Mouse (Mus musculus) CH12.LX (cell line): ENCODE measurements around the gene Rbak. TPM values are rescaled to one million over a fixed set of nuclear protein-coding genes. Genes with fewer than 3 reads are reported as not detected.

Experiments
- DNase-seq: peaks from one replicate; pipeline ENCODE4 v3.0.0-alpha.2; 2013; ENCODE audit errors: extremely low read depth
- H3K27ac ChIP-seq: 2 replicates; pipeline ENCODE4 v1.5.1; 2012; ENCODE audit warnings: low read depth, mild to moderate bottlenecking, control low read depth, moderate library complexity; ENCODE audit not compliant: insufficient read depth
- H3K27me3 ChIP-seq: replicated peaks from 2 replicates; pipeline ENCODE3; 2012; ENCODE audit warnings: inconsistent platforms
- H3K36me3 ChIP-seq, 2 experiments: replicated peaks in 1 of 2; 2 replicates each; pipeline versions ENCODE3 to v1.6.1; 2012; ENCODE audit warnings: inconsistent platforms in 1 of 2, low read length in 1 of 2, mild to moderate bottlenecking in 1 of 2, mixed read lengths in 1 of 2, moderate library complexity in 1 of 2; ENCODE audit not compliant: control insufficient read depth in 1 of 2, insufficient read depth in 1 of 2
- H3K4me1 ChIP-seq, 2 experiments: 2 replicates each; pipeline ENCODE4 v1.6.1; 2012; ENCODE audit warnings: inconsistent platforms in 1 of 2, moderate library complexity in 1 of 2; ENCODE audit not compliant: insufficient read depth in 2 of 2, control insufficient read depth in 1 of 2
- H3K4me2 ChIP-seq: 2 replicates; pipeline ENCODE4 v1.6.1; 2012; ENCODE audit warnings: low read depth, mild to moderate bottlenecking, control low read depth; ENCODE audit not compliant: poor library complexity, insufficient read depth, severe bottlenecking
- H3K4me3 ChIP-seq, 3 experiments: fragments of 150-350 bp in 1 of 3; sonication (generic) in 1 of 3; replicated peaks in 1 of 3; 2 replicates each; pipeline versions ENCODE3 to v1.5.1; 2011 to 2012; ENCODE audit warnings: low read depth in 2 of 3, low read length in 2 of 3, mild to moderate bottlenecking in 2 of 3, moderate library complexity in 2 of 3, control low read depth in 1 of 3, improper control_type of control experiment in 1 of 3, inconsistent platforms in 1 of 3, mixed read lengths in 1 of 3; ENCODE audit not compliant: poor library complexity in 1 of 3
- H3K79me2 ChIP-seq: replicated peaks from 2 replicates; pipeline ENCODE4 v1.6.1; 2012; ENCODE audit warnings: mild to moderate bottlenecking, moderate library complexity; ENCODE audit not compliant: control insufficient read depth, poor library complexity, insufficient read depth, severe bottlenecking; ENCODE audit errors: extremely low read depth
- H3K9ac ChIP-seq: 2 replicates; pipeline ENCODE4 v1.6.1; 2012; ENCODE audit warnings: low read depth, mild to moderate bottlenecking, control low read depth, moderate library complexity; ENCODE audit not compliant: insufficient read depth
- H3K9me3 ChIP-seq: replicated peaks from 2 replicates; pipeline ENCODE3; 2012; ENCODE audit warnings: low read length, inconsistent platforms, mixed read lengths
- CHD1 ChIP-seq: IDR thresholded peaks from 2 replicates; pipeline ENCODE4 v1.6.1; 2012; ENCODE audit warnings: low read depth, low read length, improper control_type of control experiment, inconsistent platforms
- CTCF ChIP-seq, 2 experiments: IDR thresholded peaks in 1 of 2; conservative IDR thresholded peaks in 1 of 2; 2 replicates each; pipeline ENCODE4 v1.5.1; 2011 to 2012; ENCODE audit warnings: low read depth in 2 of 2, low read length in 2 of 2, improper control_type of control experiment in 1 of 2, inconsistent platforms in 1 of 2, mild to moderate bottlenecking in 1 of 2, moderate library complexity in 1 of 2
- ETS1 ChIP-seq: conservative IDR thresholded peaks from 2 replicates; pipeline ENCODE4 v1.6.1; 2012; ENCODE audit warnings: low read depth, mild to moderate bottlenecking, inconsistent platforms, low read length, improper control_type of control experiment, moderate library complexity
- GABPA ChIP-seq: IDR thresholded peaks from 2 replicates; pipeline ENCODE4 v1.6.1; 2012; ENCODE audit warnings: low read depth, low read length, improper control_type of control experiment, inconsistent platforms; ENCODE audit not compliant: insufficient replicate concordance
- HCFC1 ChIP-seq: IDR thresholded peaks from 2 replicates; pipeline ENCODE4 v1.6.1; 2012; ENCODE audit warnings: low read depth, mild to moderate bottlenecking, inconsistent platforms, low read length, improper control_type of control experiment
- IRF4 ChIP-seq: IDR thresholded peaks from 2 replicates; pipeline ENCODE4 v1.6.1; 2014; ENCODE audit warnings: low read depth, mild to moderate bottlenecking, inconsistent platforms, low read length, improper control_type of control experiment
- JUN ChIP-seq: IDR thresholded peaks from 2 replicates; pipeline ENCODE4 v1.6.1; 2011; ENCODE audit warnings: low read depth, mild to moderate bottlenecking, low read length, improper control_type of control experiment, moderate library complexity; ENCODE audit not compliant: insufficient read depth
- JUND ChIP-seq: conservative IDR thresholded peaks from 2 replicates; pipeline ENCODE4 v1.6.1; 2011; ENCODE audit warnings: low read depth, low read length, improper control_type of control experiment
- KAT2A ChIP-seq: IDR thresholded peaks from 2 replicates; pipeline ENCODE4 v1.6.1; 2012; ENCODE audit warnings: low read length, improper control_type of control experiment, inconsistent platforms; ENCODE audit not compliant: insufficient replicate concordance
- MAFK ChIP-seq: IDR thresholded peaks from 2 replicates; pipeline ENCODE4 v1.6.1; 2011; ENCODE audit warnings: low read length, improper control_type of control experiment; ENCODE audit not compliant: insufficient replicate concordance
- MAX ChIP-seq: IDR thresholded peaks from 2 replicates; pipeline ENCODE4 v1.6.1; 2011; ENCODE audit warnings: low read length, improper control_type of control experiment
- MEF2A ChIP-seq: IDR thresholded peaks from 2 replicates; pipeline ENCODE4 v1.6.1; 2014; ENCODE audit warnings: low read depth, mild to moderate bottlenecking, inconsistent platforms, low read length, improper control_type of control experiment, borderline replicate concordance
- MYC ChIP-seq: IDR thresholded peaks from 2 replicates; pipeline ENCODE4 v1.6.1; 2011; ENCODE audit warnings: low read depth, mild to moderate bottlenecking, improper control_type of control experiment, low read length
- NRF1 ChIP-seq: IDR thresholded peaks from 2 replicates; pipeline ENCODE4 v1.6.1; 2014; ENCODE audit warnings: low read depth, mild to moderate bottlenecking, inconsistent platforms, low read length, improper control_type of control experiment, moderate library complexity
- SIN3A ChIP-seq: IDR thresholded peaks from 2 replicates; pipeline ENCODE4 v1.6.1; 2012; ENCODE audit warnings: low read length, improper control_type of control experiment, inconsistent platforms
- SMC3 ChIP-seq: IDR thresholded peaks from 2 replicates; pipeline ENCODE4 v1.6.1; 2011; ENCODE audit warnings: low read depth, low read length, improper control_type of control experiment
- TBP ChIP-seq: conservative IDR thresholded peaks from 2 replicates; pipeline ENCODE4 v1.6.1; 2011; ENCODE audit warnings: low read depth, low read length, improper control_type of control experiment
- UBTF ChIP-seq: IDR thresholded peaks from 2 replicates; pipeline ENCODE4 v1.6.1; 2012; ENCODE audit warnings: low read depth, mild to moderate bottlenecking, inconsistent platforms, low read length, improper control_type of control experiment, moderate library complexity
- ZC3H11A ChIP-seq: IDR thresholded peaks from 2 replicates; pipeline ENCODE4 v1.6.1; 2012; ENCODE audit warnings: low read depth, mild to moderate bottlenecking, inconsistent platforms, low read length, improper control_type of control experiment
- ZKSCAN1 ChIP-seq: IDR thresholded peaks from 2 replicates; pipeline ENCODE4 v1.6.1; 2012; ENCODE audit warnings: low read depth, inconsistent platforms, low read length, improper control_type of control experiment, borderline replicate concordance
- ZNF384 ChIP-seq: IDR thresholded peaks from 2 replicates; pipeline ENCODE4 v1.6.1; 2012; ENCODE audit warnings: low read depth, low read length, improper control_type of control experiment, inconsistent platforms
- dilution Hi-C: fragments of 300-500 bp; cut with MboI; formaldehyde crosslinking; loops from 2 replicates; pipeline ENCODE4 v1.14.3; 2020; ENCODE audit warnings: low sequenced_read_pairs; ENCODE audit not compliant: extremely low pct_unique_long_range_greater_than_20kb, extremely low pct_ligation_motif_present
- in situ Hi-C: fragments of 300-500 bp; cut with MboI; formaldehyde crosslinking; loops from 3 replicates; pipeline ENCODE4 v1.14.3; 2019; ENCODE audit warnings: low sequenced_read_pairs, low pct_ligation_motif_present, low pct_unique_long_range_greater_than_20kb, mixed read lengths
- polyA plus RNA-seq: library from polyadenylated mRNA; unstranded; fragments of >175 nt; gene quantifications from 2 replicates; pipeline ENCODE4 v1.2.1, GENCODE M21; 2012; ENCODE audit warnings: low read depth; ENCODE audit not compliant: insufficient read length
- total RNA-seq, 2 experiments: library from RNA; depleted of rRNA; stranded (reverse); fragments of 300-350 nt in 1 of 2; fragments of >200 nt in 1 of 2; gene quantifications; 2 replicates each; pipeline ENCODE4 v1.2.3; 2012 to 2014

Rbak gene
- total and polyA plus RNA-seq, 3 experiments = 3.8 to 6.1 (median 4.9) TPM

DNA sequence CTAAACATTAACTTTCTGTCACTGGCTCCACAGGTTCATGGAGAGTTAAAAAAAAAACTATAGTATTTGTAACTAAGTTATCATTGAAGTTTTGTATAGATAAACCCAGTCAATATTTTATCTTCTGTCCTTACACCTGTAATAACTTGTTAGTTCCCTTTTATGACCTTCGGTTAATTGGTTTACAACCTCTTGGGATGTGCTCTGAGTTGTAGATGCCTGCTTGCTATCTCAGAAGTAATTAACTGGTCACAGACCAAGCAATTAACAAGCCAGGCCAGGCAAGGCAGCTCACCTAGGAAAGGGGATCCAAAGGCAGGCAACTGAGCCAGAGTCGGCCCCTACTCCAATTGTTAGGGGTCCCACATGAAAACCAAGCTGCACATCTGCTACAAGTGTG is 33.3 kb upstream of the Rbak start:
- no peak overlapping the region for H3K4me2 ChIP-seq
- peaks cover 3% of the 10 kb centered on the region for H3K27me3 ChIP-seq
- H3K4me1 ChIP-seq = no peaks in the 10 kb centered on the region
- no peak for DNase-seq
- no peak for TF ChIP-seq KAT2A
- no peak for TF ChIP-seq CHD1
- TF ChIP-seq ETS1 = no peak
- no peak for TF ChIP-seq JUND
- no peak for TF ChIP-seq JUN
- TF ChIP-seq MAFK = no peak
- TF ChIP-seq NRF1 = no peak
- no peak for TF ChIP-seq MYC
- dilution Hi-C loops = no loop called here
- no peaks in the 10 kb centered on the region for H3K36me3 ChIP-seq
- in situ Hi-C loops = no loop called here
- H3K9me3 ChIP-seq = peaks cover 2% of the 10 kb centered on the region
- H3K4me3 ChIP-seq = no peak overlapping the region
- H3K27ac ChIP-seq = no peak overlapping the region
- H3K9ac ChIP-seq = no peak overlapping the region
- no peaks in the 10 kb centered on the region for H3K79me2 ChIP-seq

DNA sequence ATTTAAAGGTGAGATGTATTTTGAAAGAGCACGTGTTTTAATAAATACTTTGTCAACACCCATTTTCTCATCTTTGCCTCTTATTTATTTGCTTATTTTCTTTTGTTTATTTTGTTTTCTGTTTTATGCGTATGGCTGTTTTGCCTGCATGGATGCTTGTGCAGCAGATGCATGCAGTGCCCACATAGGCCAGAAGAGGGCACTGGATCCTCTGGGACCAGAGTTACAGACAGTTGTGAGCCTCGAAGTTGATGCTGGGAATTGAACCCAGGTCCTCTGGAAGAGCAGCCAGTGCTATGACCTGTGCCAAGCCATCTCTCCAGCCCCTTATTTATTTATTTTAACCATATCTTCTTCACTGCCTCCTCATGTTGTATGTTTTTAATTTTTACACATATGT is 24.4 kb upstream of the Rbak start:
- in situ Hi-C loops = no loop called here
- H3K27ac ChIP-seq = no peak overlapping the region
- no peak overlapping the region for H3K4me3 ChIP-seq
- peaks cover 2% of the 10 kb centered on the region for H3K27me3 ChIP-seq
- H3K79me2 ChIP-seq = no peaks in the 10 kb centered on the region
- TF ChIP-seq ZKSCAN1 (no peak), UBTF (no peak), CTCF (conservative IDR thresholded peaks at IDR 0.05 in 1 of 2, IDR thresholded peaks at IDR 0.05 in 1 of 2; ENCODE audit: low read depth in 2 of 2, low read length in 2 of 2) (peak in 1 of 2 experiments; percentile 30; a peak in 2 of 4 replicates)
- TF ChIP-seq, all 38 proteins: peak for 1
- Histone ChIP-seq H3K36me3 (no peaks in the 10 kb centered on the region), H3K9me3 (peaks cover 12% of the 10 kb centered on the region), H3K4me1 (no peaks in the 10 kb centered on the region), H3K9ac (no peak overlapping the region), H3K4me2 (no peak overlapping the region)
- dilution Hi-C loops = no loop called here
- no peak for DNase-seq

DNA sequence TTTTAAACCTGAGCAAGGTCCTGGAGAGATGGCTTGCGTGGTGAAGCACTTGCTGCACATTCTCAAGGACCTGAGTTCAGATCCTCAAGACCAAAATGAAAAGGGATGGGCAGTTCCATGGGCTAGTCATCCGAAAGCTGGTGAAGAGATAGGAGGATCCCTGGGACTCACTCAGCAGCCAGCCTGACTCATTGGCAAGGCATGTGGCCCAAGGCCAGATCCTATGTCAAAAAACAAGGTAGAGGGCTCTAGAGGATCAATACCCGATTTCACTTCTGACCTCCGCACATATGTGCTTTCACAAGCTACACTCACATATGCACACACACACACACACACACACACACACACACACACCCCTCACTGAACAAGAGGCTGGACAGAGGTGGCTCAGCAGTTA is 15.9 kb upstream of the Rbak start:
- H3K27ac ChIP-seq = no peak overlapping the region
- no peaks in the 10 kb centered on the region for H3K36me3 ChIP-seq
- no peaks in the 10 kb centered on the region for H3K9me3 ChIP-seq
- H3K4me2 ChIP-seq = no peak overlapping the region
- dilution Hi-C loops (no loop called here), in situ Hi-C loops (no loop called here)
- no peak overlapping the region for H3K4me3 ChIP-seq
- H3K79me2 ChIP-seq = no peaks in the 10 kb centered on the region
- no peaks in the 10 kb centered on the region for H3K4me1 ChIP-seq
- no peak for TF ChIP-seq SIN3A
- TF ChIP-seq NRF1 = no peak
- TF ChIP-seq ZC3H11A = no peak
- no peak for TF ChIP-seq MAX
- TF ChIP-seq ETS1 = no peak
- TF ChIP-seq ZNF384 = no peak
- no peak for TF ChIP-seq MEF2A
- TF ChIP-seq SMC3 = no peak
- TF ChIP-seq GABPA = no peak
- TF ChIP-seq HCFC1 = no peak
- no peak for TF ChIP-seq CHD1
- TF ChIP-seq IRF4 = no peak
- TF ChIP-seq TBP = no peak
- peaks cover 15% of the 10 kb centered on the region for H3K27me3 ChIP-seq
- no peak for DNase-seq
- no peak overlapping the region for H3K9ac ChIP-seq
